25 mouse cellular contexts compared by ENCODE assay signal in genomic region chr14:26923702-26924421, GRCm38 (mm10). TPM values are rescaled to one million over a fixed set of nuclear protein-coding genes. Genes with fewer than 3 reads are reported as not detected.
"Had no signal": no experiment of that assay in that cellular context is flagged by ENCODE, and none has a peak within 500 bp of the region (broad histone marks: within the 10 kb centered on the region; RNA-seq: fewer than 3 reads in every experiment).

No protein-coding gene starts in this region.

- H3K4me3 ChIP-seq: layer of hippocampus, adult 2 months; liver, embryonic 15.5 days; midbrain, embryonic 12.5 days; myocyte; neural tube, embryonic 13.5 days had no signal

- ATAC-seq: intestine, embryonic 16.5 days; midbrain, embryonic 16.5 days had no signal

- H3K4me2 ChIP-seq: liver, embryonic 15.5 days; midbrain, embryonic 12.5 days; neural tube, embryonic 13.5 days had no signal

- H3K4me1 ChIP-seq: liver, embryonic 15.5 days; midbrain, embryonic 12.5 days; neural tube, embryonic 13.5 days had no signal

- H3K27me3 ChIP-seq: liver, embryonic 15.5 days; midbrain, embryonic 12.5 days; neural tube, embryonic 13.5 days had no signal

- H3K9ac ChIP-seq: liver, embryonic 15.5 days; midbrain, embryonic 12.5 days; neural tube, embryonic 13.5 days had no signal

- H3K27ac ChIP-seq: kidney, postnatal 0 days; layer of hippocampus, adult 2 months; liver, embryonic 15.5 days; midbrain, embryonic 12.5 days; neural tube, embryonic 13.5 days had no signal

- H3K9me3 ChIP-seq: liver, embryonic 15.5 days; midbrain, embryonic 12.5 days; neural tube, embryonic 13.5 days had no signal

- DNase-seq: kidney, adult 2 months; kidney, postnatal 25 days; layer of hippocampus, adult 9-11 months; lung, adult 2 months; lung, postnatal 14 days; lung, postnatal 4 days; thymus, adult 18-20 months; thymus, postnatal 36 days had no signal

RNA-seq across cellular contexts. Expression of gene Asb14, which starts 29.5 kb away (rescaled TPM):
- total RNA-seq: layer of hippocampus, adult 2 months; layer of hippocampus, postnatal 25 days; left cerebral cortex, adult 18-20 months; megakaryocyte, adult 5-6 weeks; neutrophil, adult 5-6 weeks had no signal
- polyA plus RNA-seq: intestine, embryonic 16.5 days; large intestine, adult 2 months; liver, embryonic 15.5 days; midbrain, embryonic 12.5 days; small intestine, adult 2 months; spleen, adult 2 months; stomach, embryonic 16.5 days; urinary bladder, adult 2 months had no signal
